Mouse (Mus musculus): Measurements from ENCODE around the gene Gm47996.
"Not testable (repeated sequence)": the region's sequence is repeated elsewhere in the genome, so short reads cannot be mapped to it uniquely, and the experiment has no call there.

Gm47996 gene

DNA sequence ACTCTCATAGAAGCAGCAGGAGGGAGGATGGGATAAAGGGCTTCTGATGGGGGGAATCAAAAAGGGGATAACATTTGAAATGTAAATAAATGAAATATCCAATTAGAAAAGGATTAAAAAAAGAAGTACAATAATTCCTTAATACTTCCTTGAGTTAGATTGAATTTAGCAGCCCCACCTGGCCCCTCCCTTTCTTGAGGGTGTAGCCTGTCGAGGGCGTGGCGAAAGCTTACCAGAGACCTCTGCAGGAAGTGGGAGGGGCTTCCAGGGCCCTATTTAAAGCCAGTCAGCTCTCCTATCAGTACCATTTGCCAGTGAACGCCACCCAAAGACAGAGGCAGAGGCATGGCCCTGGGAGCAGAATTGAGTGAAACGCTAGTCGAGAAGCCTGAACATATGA lies 6.1 kb upstream of the Gm47996 start, which contains the start of gene 3110040M04Rik:
TSS of gene 3110040M04Rik (plus strand) at position 304 of the 400 bp plus-strand sequence.
- not testable (repeated sequence) for DNase-seq (ENCODE audit: low read depth in 1 of 2, low spot score in 2 of 2)

DNA sequence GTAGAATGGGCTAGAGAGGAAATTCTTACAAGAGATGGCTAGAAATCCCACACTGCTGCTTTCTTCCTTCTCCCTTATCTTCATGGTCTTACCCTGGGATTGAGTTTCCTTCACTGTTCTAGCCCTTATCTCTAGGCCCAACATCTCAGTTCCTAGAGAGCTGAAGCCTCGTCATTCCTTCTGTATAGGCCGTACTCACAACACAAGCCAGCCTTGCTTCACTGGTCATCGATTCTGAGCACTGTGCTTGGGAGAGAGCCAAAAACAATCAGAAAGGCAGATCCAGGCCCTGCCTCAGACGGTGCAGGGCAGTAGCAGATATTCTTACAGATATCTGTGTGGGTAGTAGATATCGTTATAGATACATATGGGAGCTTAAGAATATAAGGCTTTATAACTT lies 1.4 kb upstream of the Gm47996 start:
- not testable (repeated sequence) for DNase-seq (ENCODE audit: low read depth in 1 of 2, low spot score in 2 of 2)

DNA sequence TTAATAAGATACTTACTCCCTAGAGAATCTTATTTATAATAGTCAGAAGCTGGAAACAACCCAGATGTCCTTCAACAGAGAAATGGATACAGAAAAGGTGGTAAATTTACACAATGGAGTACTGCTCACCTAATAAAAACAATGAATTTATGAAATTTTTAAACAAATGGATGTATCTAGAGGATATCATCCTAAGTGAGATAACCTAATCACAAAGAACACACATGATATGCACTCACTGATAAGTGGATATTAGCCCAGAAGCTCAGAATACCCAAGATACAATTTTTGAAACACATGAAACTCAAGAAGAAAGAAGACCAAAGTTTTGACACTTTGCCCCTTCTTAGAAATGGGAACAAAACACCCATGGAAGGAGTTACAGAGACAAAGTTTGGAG lies 987 bp upstream of the Gm47996 start:
- not testable (repeated sequence) for DNase-seq (ENCODE audit: low read depth in 1 of 2, low spot score in 2 of 2)

DNA sequence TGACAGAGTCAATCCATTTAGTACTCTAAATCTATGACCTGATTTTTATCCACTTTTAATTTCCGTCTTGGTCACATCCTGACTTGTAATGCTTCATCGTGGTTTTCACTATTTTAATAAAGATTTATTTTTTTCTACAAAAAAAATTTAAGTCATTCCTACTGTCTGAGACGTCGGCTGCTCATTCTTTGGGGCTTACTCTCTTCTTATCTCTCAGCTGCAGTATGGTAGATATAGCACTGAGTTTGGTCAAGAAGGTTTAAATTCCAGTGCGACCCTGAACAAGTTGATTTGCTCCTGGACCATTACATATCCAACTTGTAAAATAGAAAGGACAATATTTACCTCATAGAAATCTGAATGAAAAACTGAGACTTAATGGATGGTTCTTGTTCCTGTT lies 1.7 kb downstream of the Gm47996 start:
- DNase-seq (ENCODE audit: low read depth in 1 of 2, low spot score in 2 of 2): not testable (repeated sequence)

DNA sequence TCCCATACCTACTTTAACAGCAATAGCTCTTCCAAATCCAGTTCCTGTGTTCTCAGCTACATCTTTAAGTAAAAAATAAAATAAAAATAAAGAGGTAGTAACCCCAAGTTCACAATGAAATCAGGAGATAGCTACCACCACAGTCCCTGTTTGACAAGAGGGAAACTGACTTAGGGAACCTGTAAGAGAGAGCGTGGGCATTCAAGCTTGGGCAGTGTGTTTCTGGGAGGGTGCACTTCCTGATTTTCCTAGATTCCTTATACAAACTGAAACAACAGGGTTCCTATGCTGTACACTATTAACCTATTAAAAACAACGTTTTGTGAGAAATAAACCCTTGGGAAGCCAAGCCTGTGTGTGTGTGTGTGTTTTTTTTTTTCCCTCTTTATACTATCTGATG lies 4.9 kb downstream of the Gm47996 start:
- DNase-seq (ENCODE audit: low read depth in 1 of 2, low spot score in 2 of 2): no peak

DNA sequence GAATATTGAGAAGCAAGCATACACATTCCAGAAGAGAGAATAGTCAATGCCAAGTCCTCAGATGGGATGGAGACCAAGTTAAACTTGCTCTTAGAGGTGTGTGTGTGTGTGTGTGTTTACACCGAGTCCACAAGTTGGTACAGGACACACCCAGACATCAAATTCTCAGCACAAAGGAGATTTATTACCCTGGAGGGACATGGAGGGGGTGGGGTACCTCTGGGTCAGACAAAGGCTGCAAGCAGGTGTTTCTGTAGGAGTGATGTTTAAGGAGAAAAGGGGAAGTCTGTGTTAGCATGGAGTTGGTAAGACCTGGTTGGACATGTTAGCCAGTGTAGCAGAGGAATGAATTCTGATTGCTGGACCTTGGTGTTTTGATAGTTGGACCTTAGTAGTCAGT lies 6.1 kb downstream of the Gm47996 start:
- no peak for DNase-seq (ENCODE audit: low read depth in 1 of 2, low spot score in 2 of 2)

DNA sequence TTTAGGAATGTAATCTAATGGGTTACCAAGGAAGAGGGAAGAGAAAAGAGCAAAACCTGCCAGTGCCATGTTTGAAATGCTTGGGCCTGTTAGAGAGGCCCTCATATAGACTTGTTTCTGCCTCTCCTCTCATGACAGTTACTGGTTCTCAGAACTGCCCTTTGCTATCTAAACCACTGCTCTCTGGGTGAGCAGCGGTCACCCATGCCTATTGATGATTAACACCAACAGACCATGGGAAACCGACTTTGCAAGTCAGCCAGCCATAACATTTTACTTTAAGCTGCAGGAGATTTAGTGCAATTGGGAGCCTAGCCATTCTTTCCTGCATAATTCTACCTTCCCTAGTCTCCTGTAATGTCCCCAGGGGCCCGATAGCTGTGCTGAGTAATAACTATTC lies 6.5 kb downstream of the Gm47996 start:
- no peak for DNase-seq (ENCODE audit: low read depth in 1 of 2, low spot score in 2 of 2)

- DNase-seq (ENCODE audit: low read depth in 1 of 2, low spot score in 2 of 2): no peak
These were observed 9.1 kb downstream of the Gm47996 start for GRCm38 (mm10) chr1:151219045-151219444.

GRCm38 (mm10) chr1:151220098-151220497 lies 10.2 kb downstream of the Gm47996 start:
- DNase-seq (ENCODE audit: low read depth in 1 of 2, low spot score in 2 of 2): no peak

DNA sequence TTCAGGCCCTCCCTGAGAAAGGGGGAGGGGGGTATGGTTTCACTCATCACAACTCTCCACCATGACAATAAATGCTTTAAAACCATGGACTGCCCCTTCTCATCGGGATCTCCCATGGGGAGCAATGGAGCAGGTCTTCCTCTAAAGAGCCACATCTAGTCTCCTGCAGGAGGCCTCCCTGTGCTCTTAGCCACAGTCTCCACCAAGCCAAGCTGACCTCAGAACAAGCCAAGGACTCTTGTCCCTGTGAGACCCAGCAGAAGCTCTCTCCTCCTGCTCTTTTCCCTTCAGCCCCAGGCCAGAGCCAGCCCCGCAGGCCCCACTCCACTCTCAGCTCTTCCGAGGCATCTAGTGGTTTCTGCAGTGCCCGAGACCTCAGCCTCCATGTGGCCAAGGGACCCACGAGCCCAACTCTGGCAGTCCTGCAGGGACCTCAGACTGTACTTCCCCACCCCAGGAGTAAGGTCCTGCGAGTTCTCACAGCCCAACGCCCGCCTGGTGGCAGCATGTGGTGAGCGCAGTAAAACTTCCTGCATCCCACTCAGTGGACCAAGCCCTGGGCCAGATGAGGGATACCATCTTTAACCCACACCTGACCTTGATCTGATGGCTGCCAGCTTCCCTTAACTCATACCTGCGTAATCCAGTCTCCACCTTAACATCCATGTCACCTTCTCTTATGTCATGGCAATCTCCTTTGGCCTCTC lies 12.8 kb downstream of the Gm47996 start:
- no peak for DNase-seq (ENCODE audit: low read depth in 1 of 2, low spot score in 2 of 2)

DNA sequence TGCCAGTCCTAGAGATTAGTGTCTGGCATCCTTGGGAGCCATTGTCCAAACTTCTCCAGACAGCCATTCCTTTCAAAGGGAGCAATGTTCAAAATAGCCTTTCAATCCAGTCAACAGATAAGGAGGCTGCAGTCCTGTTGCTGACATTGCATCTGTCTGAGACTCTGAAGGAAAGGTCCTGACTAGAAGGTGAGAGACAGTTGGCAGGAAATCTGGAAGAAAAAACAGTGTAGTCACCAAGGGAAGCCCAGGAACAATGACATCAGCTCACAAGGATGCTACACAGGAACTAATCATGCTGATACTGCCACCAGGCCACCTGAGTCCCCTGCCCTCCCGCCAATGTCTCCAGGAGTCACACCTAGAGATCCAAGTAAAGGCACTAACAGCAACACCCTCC lies 13.4 kb downstream of the Gm47996 start:
- DNase-seq (ENCODE audit: low read depth in 1 of 2, low spot score in 2 of 2): no peak

- no peak for DNase-seq (ENCODE audit: low read depth in 1 of 2, low spot score in 2 of 2)
These were observed 14.6 kb downstream of the Gm47996 start for GRCm38 (mm10) chr1:151224536-151224935.

GRCm38 (mm10) chr1:151227506-151227905 lies 17.6 kb downstream of the Gm47996 start:
- no peak for DNase-seq (ENCODE audit: low read depth in 1 of 2, low spot score in 2 of 2)

DNA sequence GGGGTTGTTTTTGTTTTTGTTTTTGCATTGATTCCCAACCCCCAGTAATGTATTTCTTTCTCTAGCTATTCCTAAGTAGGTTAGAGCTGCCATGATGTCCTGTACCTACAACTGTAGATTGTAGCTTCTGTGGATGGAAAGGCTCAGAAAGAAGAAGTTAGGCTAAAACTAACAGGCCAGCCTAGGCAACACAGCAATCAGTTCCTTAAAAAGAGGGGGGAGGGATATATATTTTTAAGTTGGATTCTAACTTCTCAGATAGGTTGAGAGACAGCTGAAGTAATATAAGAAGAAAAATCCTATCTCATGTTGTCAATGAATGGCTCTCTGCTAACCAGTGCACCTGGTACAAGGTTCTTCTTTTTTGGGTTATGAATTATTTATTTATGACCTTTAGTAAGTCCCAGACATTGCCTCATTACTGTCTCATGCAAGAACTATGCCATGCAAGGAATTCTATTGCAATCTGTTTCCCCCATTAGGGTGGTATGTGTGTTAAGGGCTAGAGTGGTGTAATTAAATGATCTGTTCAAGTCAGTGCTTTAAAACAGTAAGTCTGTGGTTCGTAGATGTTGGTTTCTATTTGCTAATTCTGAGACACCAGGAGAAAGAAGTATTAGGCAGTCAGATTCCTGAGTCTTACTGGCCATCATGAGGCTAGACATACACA lies 18.5 kb downstream of the Gm47996 start:
- no peak for DNase-seq (ENCODE audit: low read depth in 1 of 2, low spot score in 2 of 2)

- DNase-seq (ENCODE audit: low read depth in 1 of 2, low spot score in 2 of 2): no peak
These were observed 22.4 kb downstream of the Gm47996 start for GRCm38 (mm10) chr1:151232346-151232745.

GRCm38 (mm10) chr1:151233756-151234155 lies 23.8 kb downstream of the Gm47996 start:
- no peak for DNase-seq (ENCODE audit: low read depth in 1 of 2, low spot score in 2 of 2)

DNA sequence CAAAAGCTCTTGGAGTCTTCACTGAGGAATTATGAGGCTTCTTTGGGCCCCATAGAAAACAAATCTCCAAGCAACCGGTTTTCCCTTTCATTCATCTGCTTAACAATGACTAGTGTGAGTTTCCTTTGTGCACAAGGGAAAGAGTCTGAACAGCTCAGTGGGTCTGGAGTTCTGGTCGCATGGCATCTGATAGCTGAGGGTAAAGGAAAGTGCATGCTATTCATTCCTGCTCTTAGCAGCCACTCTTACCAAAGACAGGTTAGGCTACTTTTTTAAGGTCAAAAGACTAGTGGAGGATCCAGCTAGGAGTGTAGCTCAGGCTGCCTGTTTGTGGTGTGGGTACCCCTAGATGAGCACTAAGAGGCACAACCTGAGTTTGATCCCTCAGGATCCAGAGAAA lies 25.6 kb downstream of the Gm47996 start:
- DNase-seq (ENCODE audit: low read depth in 1 of 2, low spot score in 2 of 2): no peak

DNA sequence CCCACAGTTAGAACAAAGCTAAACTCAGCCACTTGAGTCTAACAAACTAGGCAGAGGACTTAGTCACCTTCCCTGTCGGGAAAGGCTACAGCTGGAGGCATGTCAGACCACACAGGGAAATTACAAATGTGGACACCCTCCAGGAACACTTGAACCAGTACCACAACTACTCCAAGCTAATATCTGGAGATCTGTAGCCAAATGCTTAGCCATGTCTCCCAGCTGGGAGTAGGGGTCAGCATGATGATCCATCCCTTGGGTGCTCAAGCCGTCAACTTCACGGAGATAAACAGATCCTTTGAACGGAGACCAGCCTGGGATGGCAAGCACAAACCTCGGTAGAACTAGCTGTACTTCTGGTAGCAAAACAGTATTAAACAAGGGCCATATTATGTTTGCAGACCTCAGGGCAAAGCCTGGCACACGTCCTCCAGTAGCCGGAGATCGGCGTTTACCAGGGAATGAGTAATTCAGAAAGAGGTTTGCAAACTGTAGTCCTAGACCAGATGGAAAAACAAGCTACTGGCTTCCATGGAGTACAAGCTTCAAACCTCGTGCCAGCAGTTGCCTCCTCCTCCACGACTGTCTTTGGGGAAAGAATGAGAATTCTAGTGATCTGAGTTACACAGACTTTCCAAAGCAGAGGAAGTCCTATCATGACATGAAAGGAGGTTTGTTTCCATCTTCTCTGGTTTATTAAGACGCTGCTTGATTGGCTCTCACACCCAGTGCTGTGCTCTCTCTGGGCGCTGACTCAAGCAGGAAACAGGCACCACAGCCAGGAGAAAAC lies 26.4 kb downstream of the Gm47996 start:
- no peak for DNase-seq (ENCODE audit: low read depth in 1 of 2, low spot score in 2 of 2)

DNA sequence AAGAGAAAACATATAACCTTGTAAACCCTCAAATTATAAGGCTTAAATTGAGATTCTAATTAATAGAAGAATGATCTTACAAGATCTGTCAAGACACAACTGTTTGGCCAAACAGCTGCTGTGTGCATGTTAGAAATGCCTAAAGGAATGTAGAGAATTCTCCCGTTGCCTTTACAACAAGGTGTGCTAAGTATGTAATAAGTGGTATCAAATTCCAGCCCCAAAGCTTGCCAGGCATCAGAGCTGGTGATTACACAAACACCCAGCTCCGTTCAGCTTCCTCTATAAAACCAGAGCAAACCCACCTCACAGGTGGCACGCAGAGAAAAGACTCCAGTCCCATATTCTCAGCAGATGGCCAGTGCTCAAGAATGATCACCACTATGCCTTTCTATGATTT lies 27.8 kb downstream of the Gm47996 start:
- no peak for DNase-seq (ENCODE audit: low read depth in 1 of 2, low spot score in 2 of 2)

GRCm38 (mm10) chr1:151243332-151243731 lies 33.4 kb downstream of the Gm47996 start:
- no peak for DNase-seq (ENCODE audit: low read depth in 1 of 2, low spot score in 2 of 2)

GRCm38 (mm10) chr1:151244013-151244412 lies 34.1 kb downstream of the Gm47996 start:
- no peak for DNase-seq (ENCODE audit: low read depth in 1 of 2, low spot score in 2 of 2)

DNA sequence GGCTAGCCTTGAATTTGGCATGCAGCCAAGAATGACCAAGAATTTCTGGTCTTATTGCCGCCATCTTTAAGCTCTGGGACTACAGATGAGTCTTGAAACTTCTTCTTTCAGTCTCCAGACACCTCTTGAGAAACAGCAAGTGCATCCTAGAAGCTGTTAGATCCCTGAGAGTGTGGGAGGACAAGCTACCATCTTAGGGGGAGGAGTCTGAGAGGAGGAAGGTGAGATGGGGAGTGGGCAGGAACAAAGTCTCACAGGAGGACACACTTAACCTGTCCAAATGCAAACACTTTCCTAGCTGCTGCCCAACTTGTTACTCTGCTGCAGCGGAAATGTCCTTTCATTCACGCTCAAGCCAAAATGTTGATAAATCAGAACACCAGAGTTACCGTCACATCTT lies 34.8 kb downstream of the Gm47996 start:
- no peak for DNase-seq (ENCODE audit: low read depth in 1 of 2, low spot score in 2 of 2)

Data from monocyte, adult 2 months (primary cell).